Mouse (Mus musculus) forebrain, embryonic 11.5 days (tissue): ENCODE data around the gene Nags. TPM values are rescaled to one million over a fixed set of nuclear protein-coding genes. Genes with fewer than 3 reads are reported as not detected.
A peak's percentile ranks its signal among the peaks of the same experiment; 100 is the strongest.

Experiments used
- ATAC-seq: fragments of 200-750 bp; cut with Nextera tagmentation; replicated peaks from 2 replicates; pipeline ENCODE4 v1.8.0; 2017; ENCODE audit warnings: moderate TSS enrichment; ENCODE audit not compliant: low FRiP score
- DNase-seq: peaks from one replicate; pipeline ENCODE4 v3.0.0-alpha.2; 2017; ENCODE audit warnings: low spot score
- H3K27ac ChIP-seq: fragments of 300-500 bp; sonication (generic); 2 replicates; pipeline ENCODE4 v1.5.1; 2014; ENCODE audit warnings: low read depth, low read length
- H3K27me3 ChIP-seq: fragments of 300-500 bp; sonication (generic); 2 replicates; pipeline ENCODE4 v1.6.1; 2014; ENCODE audit warnings: mild to moderate bottlenecking, low read length, mixed read lengths; ENCODE audit not compliant: control insufficient read depth, insufficient read depth
- H3K36me3 ChIP-seq: fragments of 300-500 bp; sonication (generic); 2 replicates; pipeline ENCODE4 v1.6.1; 2014; ENCODE audit warnings: mild to moderate bottlenecking, low read length, moderate library complexity, mixed read lengths; ENCODE audit not compliant: control insufficient read depth, insufficient read depth
- H3K4me1 ChIP-seq: fragments of 300-500 bp; sonication (generic); replicated peaks from 2 replicates; pipeline ENCODE4 v1.6.1; 2014; ENCODE audit warnings: low read length, mixed read lengths; ENCODE audit not compliant: control insufficient read depth, insufficient read depth
- H3K4me2 ChIP-seq: fragments of 300-500 bp; sonication (generic); 2 replicates; pipeline ENCODE4 v1.6.1; 2014; ENCODE audit warnings: low read depth, mild to moderate bottlenecking, low read length, moderate library complexity, mixed read lengths; ENCODE audit not compliant: severe bottlenecking
- H3K4me3 ChIP-seq: fragments of 300-500 bp; sonication (generic); 2 replicates; pipeline ENCODE4 v1.5.1; 2014; ENCODE audit warnings: low read depth, low read length
- H3K9ac ChIP-seq: fragments of 300-500 bp; sonication (generic); 2 replicates; pipeline ENCODE4 v1.6.1; 2014; ENCODE audit warnings: low read length
- H3K9me3 ChIP-seq: fragments of 300-500 bp; sonication (generic); 2 replicates; pipeline ENCODE4 v1.6.1; 2016; ENCODE audit warnings: low read length, mixed read lengths; ENCODE audit not compliant: control insufficient read depth
- WGBS: fragments of 180-500 bp; shearing (Covaris S2); extraction: QIAGEN DNeasy Blood & Tissue Kit; methylation state at CpG from one replicate; pipeline ENCODE4 v1.1.7; 2014; 5-methylcytosine and 5-hydroxymethylcytosine counted together
- polyA plus RNA-seq: library from polyadenylated mRNA; unstranded; fragments of >200 nt; fragmentation: Nextera tagmentation; extraction: Ambion mirVana; gene quantifications from 2 replicates; pipeline ENCODE4 v1.2.1, GENCODE M21; 2014

The Nags gene
- polyA plus RNA-seq, 1 experiment from 2014 or later = not detected

DNA sequence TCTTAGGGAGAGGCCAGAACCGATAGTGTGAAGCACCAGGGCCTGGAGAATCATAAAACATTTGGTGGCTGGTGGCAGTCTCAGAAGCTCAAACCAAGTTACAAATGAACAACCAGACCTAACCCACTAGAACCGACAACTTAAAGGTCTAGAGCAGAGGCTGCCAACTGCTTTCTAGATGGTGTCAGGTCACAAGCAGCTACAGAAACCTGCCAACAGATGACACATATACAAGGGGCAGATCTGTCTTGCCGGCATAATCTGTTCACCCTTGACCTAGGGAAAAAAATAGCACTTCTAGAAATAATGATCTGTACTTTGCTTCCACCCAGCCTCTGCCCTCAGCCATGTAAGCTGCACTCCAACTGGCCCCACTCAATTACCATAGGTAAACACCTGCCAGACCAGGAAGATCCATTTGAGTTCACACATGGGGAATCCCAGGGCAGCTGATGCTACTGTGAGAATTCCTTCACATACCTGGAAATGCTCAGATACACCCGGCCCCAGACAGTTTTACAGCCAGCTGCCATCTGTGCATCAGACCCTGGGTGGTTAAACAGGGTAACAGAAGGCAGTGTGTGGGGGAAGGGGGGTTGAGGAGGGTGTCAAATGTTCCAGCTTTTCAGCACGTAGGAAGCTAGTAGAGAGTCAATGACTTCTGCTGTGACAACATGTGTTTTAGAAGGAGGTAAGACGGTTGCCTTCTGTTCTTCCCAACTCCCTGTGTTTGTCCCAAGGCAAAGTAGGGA is 20.8 kb downstream of the Nags start:
- Histone ChIP-seq H3K27me3 (no peaks in the 10 kb centered on the region), H3K36me3 (peaks cover 4% of the 10 kb centered on the region), H3K27ac (no peak overlapping the region), H3K4me3 (no peak overlapping the region), H3K9ac (no peak overlapping the region), H3K9me3 (no peaks in the 10 kb centered on the region), H3K4me1 (no peaks in the 10 kb centered on the region), H3K4me2 (no peak overlapping the region)
- ATAC-seq = no peak
- no peak for DNase-seq
- WGBS = 79% methylated on average over 6 of the region's 6 CpGs

DNA sequence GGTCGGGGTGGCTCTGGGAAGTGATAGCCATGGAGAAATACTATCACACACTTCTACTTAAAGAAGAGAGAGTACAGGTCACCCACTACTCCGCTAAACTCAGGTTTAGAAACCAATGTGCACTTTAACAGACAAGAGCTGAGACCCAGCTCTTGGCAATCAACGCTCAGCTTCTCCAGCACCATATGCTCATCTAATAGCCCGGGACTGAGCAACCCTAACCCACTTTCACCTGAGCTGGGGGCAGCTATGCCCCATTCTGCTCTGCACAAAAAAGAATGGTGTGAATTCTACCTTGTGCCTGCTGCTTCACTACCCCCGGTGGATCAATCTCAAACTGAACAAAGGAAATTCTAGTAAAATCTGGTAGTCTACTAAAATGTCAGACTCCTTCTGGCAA is 22.2 kb downstream of the Nags start:
- Histone ChIP-seq H3K36me3 (peaks cover 4% of the 10 kb centered on the region), H3K27me3 (no peaks in the 10 kb centered on the region), H3K4me1 (no peaks in the 10 kb centered on the region), H3K9me3 (no peaks in the 10 kb centered on the region), H3K4me2 (no peak overlapping the region), H3K27ac (no peak overlapping the region), H3K9ac (no peak overlapping the region), H3K4me3 (no peak overlapping the region)
- WGBS = 96% methylated on average over 5 of the region's 5 CpGs
- DNase-seq (no peak), ATAC-seq (no peak)

DNA sequence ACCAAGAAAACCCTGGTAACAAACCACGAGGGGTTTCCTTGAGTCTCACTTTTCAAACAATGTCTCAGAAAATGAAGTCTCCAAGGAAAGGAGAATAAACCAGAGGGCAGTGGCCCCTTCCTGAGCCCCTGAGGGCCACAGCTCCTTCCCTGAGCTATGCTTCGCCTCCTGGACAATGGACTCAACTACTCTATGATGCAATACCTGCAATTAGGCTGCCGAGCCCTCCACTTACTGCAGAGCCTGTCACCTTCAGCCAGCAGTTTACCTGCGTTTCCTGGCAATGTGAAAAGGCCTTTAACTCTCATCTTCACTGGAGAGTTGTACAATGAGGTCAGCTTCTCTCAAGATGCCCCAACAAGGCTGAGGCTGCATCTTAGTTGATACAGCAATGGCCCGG is 23.4 kb downstream of the Nags start:
- H3K27me3 ChIP-seq = no peaks in the 10 kb centered on the region
- no peaks in the 10 kb centered on the region for H3K4me1 ChIP-seq
- H3K9me3 ChIP-seq = no peaks in the 10 kb centered on the region
- H3K27ac ChIP-seq = no peak overlapping the region
- no peak overlapping the region for H3K4me3 ChIP-seq
- ATAC-seq = no peak
- WGBS = 91% methylated on average over 5 of the region's 5 CpGs
- H3K4me2 ChIP-seq = no peak overlapping the region
- DNase-seq = no peak
- no peak overlapping the region for H3K9ac ChIP-seq
- peaks cover 4% of the 10 kb centered on the region for H3K36me3 ChIP-seq

DNA sequence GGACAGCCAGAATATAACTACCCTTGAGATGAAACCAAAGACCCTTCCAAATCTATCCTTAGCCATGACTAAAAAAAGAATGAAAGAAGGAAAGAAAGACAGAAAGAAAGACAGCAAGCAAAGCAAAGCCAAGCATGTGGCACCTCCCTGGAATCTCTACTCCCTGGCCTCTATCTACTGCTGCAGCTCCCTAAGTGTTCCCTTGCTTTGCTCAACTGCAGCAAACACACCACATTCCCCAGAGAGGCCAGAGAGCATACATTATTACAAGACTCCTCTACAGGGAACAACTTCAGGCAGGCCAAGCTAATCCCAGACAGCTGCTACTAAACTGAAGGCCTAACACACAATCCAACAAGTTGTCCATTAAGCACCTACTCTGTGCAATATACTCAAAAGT is 34.5 kb downstream of the Nags start:
- H3K27me3 ChIP-seq = no peaks in the 10 kb centered on the region
- no peaks in the 10 kb centered on the region for H3K9me3 ChIP-seq
- H3K4me3 ChIP-seq = no peak overlapping the region
- H3K36me3 ChIP-seq = peaks cover 6% of the 10 kb centered on the region; the same call in 1 of the 2 replicates
- H3K27ac ChIP-seq = no peak overlapping the region
- H3K4me2 ChIP-seq = no peak overlapping the region
- H3K9ac ChIP-seq = no peak overlapping the region
- H3K4me1 ChIP-seq = peaks cover 3% of the 10 kb centered on the region; the same call in 1 of the 2 replicates
- DNase-seq (no peak), ATAC-seq (no peak)

DNA sequence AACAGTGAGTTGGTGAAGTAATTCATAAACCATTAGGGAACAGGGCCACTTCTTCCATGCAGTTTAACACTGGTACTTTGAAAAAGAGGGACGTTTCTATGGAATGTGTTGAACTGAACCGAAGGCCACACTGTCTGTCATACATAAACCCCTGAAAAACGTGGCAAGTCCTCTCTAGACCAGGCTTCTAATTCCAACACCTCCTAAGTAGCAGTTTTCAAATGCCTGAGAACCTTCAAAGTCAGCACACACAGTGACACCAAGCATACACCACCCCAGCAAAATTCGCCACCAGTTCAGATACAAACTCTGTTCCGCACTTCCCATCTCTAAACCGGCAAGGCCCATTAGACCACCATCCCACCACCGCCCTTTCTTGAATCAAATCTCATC is 38.9 kb downstream of the Nags start:
- Histone ChIP-seq H3K27me3 (no peaks in the 10 kb centered on the region), H3K4me3 (peak overlapping the region; percentile 91), H3K9me3 (no peaks in the 10 kb centered on the region), H3K9ac (peak overlapping the region; percentile 90), H3K27ac (peak overlapping the region; percentile 90; the same call in 1 of the 2 replicates), H3K4me1 (peaks cover 5% of the 10 kb centered on the region; the same call in 1 of the 2 replicates), H3K4me2 (peak overlapping the region; percentile 87), H3K36me3 (peaks cover 3% of the 10 kb centered on the region; the same call in 1 of the 2 replicates)
- DNase-seq (no peak), ATAC-seq (no peak)
- 10% methylated on average over 7 of the region's 7 CpGs for WGBS

DNA sequence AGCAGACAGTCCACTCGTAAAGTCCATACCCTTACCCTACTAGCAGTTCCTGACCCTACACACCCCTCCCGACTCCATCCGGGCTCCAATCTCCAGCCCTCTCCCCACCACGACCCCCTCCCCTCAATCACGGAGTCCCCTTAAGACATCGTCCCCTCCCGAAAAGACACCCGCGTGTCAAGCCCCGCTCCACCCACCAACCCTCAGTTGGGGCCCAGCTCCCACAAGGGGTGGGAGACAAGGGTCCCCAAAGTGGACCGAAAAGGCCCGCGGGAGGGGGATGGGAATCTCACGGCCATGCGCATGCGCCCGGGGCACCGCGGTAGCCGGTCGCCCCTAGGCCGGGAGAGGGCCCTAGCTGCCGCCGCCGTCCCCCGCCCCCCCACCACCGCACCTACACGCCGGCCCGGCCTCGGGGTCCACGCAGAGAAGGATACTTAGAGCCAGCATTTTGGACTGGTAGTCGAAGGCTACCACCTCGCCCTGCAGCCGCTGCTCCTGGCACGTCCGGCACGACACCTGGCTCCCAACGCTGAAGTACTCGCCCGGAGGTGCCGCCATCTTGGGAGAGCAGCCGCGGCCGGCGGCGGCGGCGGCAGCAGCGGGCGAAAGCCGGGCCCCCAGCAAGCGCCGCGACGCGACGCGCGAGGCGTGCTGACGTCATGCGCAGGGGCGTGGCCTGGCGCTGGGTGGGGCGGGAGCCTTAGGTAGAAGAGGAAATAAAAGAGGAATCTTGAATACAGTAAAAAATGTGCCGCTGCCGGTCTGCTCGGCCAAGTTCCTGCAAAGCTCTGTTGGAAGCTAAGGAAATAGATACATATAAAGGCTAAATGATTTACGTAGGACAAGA is 39.6 kb downstream of the Nags start, which contains the start of gene Lsm12:
Gene Lsm12, minus strand, starts transcription at position 651 of the 850 bp plus-strand sequence.
- Histone ChIP-seq H3K4me1 (peaks cover 5% of the 10 kb centered on the region; the same call in 1 of the 2 replicates), H3K27ac (peak within 1 kb of the TSS; percentile 90), H3K27me3 (no peaks in the 10 kb centered on the region), H3K9me3 (no peaks in the 10 kb centered on the region), H3K4me2 (peak within 1 kb of the TSS; percentile 87), H3K4me3 (peak within 1 kb of the TSS; percentile 91), H3K9ac (peak within 1 kb of the TSS; percentile 90), H3K36me3 (peaks cover 3% of the 10 kb centered on the region; the same call in 1 of the 2 replicates)
- peak; percentile 97 for DNase-seq
- ATAC-seq = peak; percentile 84
- WGBS = under 1% methylated on average over 70 of the region's 70 CpGs

DNA sequence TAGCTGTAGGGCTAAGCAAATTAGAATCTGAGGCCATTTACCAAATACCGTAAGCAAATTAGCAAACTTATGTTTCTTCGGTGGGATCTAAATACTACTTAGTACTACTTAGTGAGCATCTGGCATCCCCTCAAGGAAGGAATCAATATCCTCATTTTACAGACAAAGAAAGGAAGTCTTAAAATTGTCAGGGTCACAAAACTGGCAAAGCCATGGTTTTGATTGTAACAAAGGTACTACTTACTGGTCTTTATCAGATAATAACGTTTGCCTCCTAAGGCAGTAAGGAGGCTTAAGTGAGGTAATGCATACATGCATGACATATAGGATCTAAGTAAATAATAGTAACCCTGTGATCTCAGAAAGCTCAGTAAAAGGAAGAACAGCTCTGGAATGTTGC is 40.4 kb downstream of the Nags start:
- H3K27ac ChIP-seq = no peak overlapping the region
- no peak overlapping the region; the same call in 1 of the 2 replicates for H3K9ac ChIP-seq
- peak overlapping the region; percentile 91 for H3K4me3 ChIP-seq
- H3K4me2 ChIP-seq = peak overlapping the region; percentile 87
- WGBS = 67% methylated on average over 3 of the region's 3 CpGs
- peaks cover 6% of the 10 kb centered on the region; the same call in 1 of the 2 replicates for H3K4me1 ChIP-seq
- no peak for ATAC-seq
- no peaks in the 10 kb centered on the region for H3K27me3 ChIP-seq
- H3K9me3 ChIP-seq = no peaks in the 10 kb centered on the region
- H3K36me3 ChIP-seq = peaks cover 3% of the 10 kb centered on the region; the same call in 1 of the 2 replicates
- no peak for DNase-seq

DNA sequence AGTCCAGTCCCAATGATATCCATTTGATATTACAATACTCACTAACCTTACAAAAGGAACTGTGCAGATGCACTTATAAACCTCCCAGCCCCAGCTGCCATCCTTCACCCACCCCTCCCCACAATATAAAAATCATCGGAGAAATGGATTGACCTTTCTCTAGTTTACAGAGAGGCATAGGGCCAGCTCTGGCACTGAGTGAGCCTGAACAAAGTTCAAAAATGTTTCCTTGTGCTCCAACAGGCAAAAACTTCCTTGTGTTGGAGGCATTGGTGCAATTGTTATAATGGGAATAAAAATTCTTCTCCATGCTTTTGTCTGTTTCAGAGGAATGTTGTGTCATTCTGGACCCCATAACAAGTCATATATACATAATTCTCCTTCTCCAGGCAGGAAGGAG is 40.9 kb downstream of the Nags start:
- no peaks in the 10 kb centered on the region for H3K27me3 ChIP-seq
- no peaks in the 10 kb centered on the region for H3K9me3 ChIP-seq
- H3K27ac ChIP-seq = no peak overlapping the region
- peaks cover under 1% of the 10 kb centered on the region; the same call in 1 of the 2 replicates for H3K36me3 ChIP-seq
- 94% methylated on average over 1 of the region's 1 CpGs for WGBS
- no peak overlapping the region for H3K9ac ChIP-seq
- H3K4me2 ChIP-seq = no peak overlapping the region
- DNase-seq (no peak), ATAC-seq (no peak)
- peaks cover 8% of the 10 kb centered on the region; the same call in 1 of the 2 replicates for H3K4me1 ChIP-seq
- H3K4me3 ChIP-seq = no peak overlapping the region
